Mouse (Mus musculus) E14TG2a.4 (cell line): ENCODE results near the gene Bfsp2.
"Not testable (repeated sequence)": the region's sequence is repeated elsewhere in the genome, so short reads cannot be mapped to it uniquely, and the experiment has no call there.

Source experiments
- H3K27me3 ChIP-seq: 2 replicates; pipeline ENCODE4 v1.6.1; 2014; ENCODE audit warnings: low read length, control low read depth; ENCODE audit not compliant: insufficient read depth
- H3K36me3 ChIP-seq: 2 replicates; pipeline ENCODE4 v1.6.1; 2014; ENCODE audit warnings: low read length, control low read depth; ENCODE audit not compliant: insufficient read depth
- H3K4me1 ChIP-seq: replicated peaks from 2 replicates; pipeline ENCODE4 v1.6.1; 2014; ENCODE audit warnings: low read depth, low read length, control low read depth
- H3K4me3 ChIP-seq: replicated peaks from 2 replicates; pipeline ENCODE4 v1.5.1; 2014; ENCODE audit warnings: mild to moderate bottlenecking, low read length
- H3K9me3 ChIP-seq: 2 replicates; pipeline ENCODE4 v1.6.1; 2014; ENCODE audit warnings: low read length, control low read depth
- CTCF ChIP-seq: conservative IDR thresholded peaks from 2 replicates; pipeline ENCODE4 v1.5.1; 2014; ENCODE audit warnings: low read length
- NANOG ChIP-seq: IDR thresholded peaks from 2 replicates; pipeline ENCODE4 v1.6.1; 2014; ENCODE audit warnings: borderline replicate concordance, low read length, mixed read lengths
- POU5F1 ChIP-seq: IDR thresholded peaks from 2 replicates; pipeline ENCODE4 v1.6.1; 2014; ENCODE audit warnings: low read length, borderline replicate concordance

The Bfsp2 gene

DNA sequence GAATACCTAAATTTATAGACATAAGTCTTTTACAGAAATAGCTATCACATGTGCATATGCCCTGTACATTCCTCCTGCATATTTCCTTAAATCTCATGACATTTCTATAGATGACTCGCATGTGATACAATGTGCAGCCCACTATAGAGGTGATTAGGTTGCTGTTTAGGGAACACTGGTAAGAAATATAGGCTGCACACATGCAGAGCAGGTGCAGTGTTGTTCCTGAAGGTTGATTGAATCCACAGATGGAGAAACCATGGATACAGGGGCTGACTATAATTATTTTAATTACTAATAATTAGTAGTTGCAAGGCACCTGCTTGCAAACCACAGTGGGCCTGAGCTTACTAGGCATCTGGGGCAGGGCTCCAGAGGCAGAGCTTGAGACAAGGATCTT lies 48.5 kb downstream of the Bfsp2 start:
- Histone ChIP-seq H3K4me3 (no peak overlapping the region), H3K27me3 (0 out of 2 replicates have a peak, but pooled peaks cover 6% of the 10 kb centered on the region), H3K4me1 (peaks cover 6% of the 10 kb centered on the region), H3K36me3 (no peaks in the 10 kb centered on the region), H3K9me3 (no peaks in the 10 kb centered on the region)
- TF ChIP-seq CTCF, result no peak
- TF ChIP-seq POU5F1, result no peak
- no peak for TF ChIP-seq NANOG

DNA sequence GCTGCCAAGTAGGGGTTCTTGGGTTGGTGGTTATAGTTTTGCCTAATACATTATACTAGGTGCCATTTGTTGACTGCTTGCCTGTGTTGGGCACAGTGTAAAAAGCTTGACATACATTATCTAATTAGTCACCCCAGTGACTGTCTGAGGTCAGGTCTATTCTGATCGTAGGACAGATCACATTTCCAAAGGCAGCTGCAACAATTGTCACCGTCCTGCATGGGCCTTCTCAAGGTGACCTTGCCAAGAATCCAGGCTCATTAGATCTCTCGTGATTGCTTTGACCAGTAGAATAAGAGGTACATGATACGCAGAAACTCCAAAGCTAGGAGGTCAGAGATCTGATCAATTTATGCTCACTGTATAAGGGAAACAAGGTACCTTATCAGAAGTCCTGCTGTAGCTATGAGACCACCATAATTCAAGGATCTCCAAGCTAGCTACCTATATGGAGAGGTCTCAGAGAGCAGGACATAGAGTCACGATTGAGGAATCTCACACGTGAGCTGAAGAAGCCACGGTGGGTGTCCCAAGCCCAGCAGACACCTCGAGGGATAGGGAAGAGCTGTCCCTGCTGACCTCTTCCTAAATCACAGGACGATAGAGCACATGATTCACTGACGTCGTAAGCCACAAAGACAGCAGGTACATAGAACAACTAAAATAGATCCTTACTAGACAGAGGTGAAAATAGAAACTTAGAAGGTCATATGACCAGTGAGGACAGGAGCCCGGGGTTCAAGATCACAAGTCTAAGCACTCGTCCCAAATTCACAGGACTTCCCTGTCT lies 49.6 kb downstream of the Bfsp2 start:
- no peak overlapping the region for H3K4me3 ChIP-seq
- H3K36me3 ChIP-seq, result no peaks in the 10 kb centered on the region
- H3K4me1 ChIP-seq, result peaks cover 16% of the 10 kb centered on the region
- H3K27me3 ChIP-seq, result 0 out of 2 replicates have a peak, but pooled peaks cover 9% of the 10 kb centered on the region
- no peaks in the 10 kb centered on the region for H3K9me3 ChIP-seq
- TF ChIP-seq NANOG (no peak), CTCF (no peak), POU5F1 (no peak)

DNA sequence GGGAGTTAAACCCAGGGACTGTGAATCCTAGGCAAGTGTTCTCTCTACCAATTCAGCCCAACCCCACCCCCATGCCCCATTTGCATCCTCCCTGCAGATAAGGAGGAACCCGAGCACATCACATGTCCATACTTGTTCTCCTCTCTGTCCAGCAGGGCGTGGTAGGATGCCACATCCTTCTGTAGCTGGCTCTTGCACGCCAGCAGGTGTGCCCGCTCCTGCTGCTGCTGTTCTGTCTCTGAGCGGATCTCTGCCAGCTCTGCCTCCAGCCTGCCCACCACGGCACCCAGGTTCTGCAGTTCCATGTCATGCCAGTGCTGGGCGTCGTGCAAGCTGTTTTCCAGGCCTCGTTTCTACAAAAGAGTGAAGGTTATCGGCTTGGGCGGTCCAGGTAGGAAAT lies 53.8 kb downstream of the Bfsp2 start:
- H3K4me3 ChIP-seq, result peak overlapping the region; percentile 56
- TF ChIP-seq POU5F1 (no peak), NANOG (no peak), CTCF (no peak)

DNA sequence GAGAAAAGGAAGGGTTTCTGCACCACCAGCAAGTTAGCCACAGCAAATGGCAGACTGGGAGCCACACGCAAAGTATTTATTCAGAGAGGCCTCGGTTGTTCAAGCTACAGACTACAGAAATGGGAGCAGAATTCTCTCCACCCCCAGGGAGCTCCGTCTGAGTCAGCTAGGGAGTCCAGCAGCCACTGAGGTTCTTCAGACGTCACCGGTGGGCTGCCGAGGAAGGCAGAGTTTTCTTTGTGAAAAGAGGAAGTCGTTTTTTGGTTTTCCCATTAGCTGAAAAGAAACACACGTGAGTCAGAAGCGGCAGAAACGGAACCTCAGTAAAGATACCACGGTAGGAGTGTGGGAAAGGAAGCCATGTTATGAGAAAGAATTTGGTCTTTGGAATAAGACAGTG lies 55.4 kb downstream of the Bfsp2 start:
- peaks cover 19% of the 10 kb centered on the region for H3K4me1 ChIP-seq
- H3K36me3 ChIP-seq, result no peaks in the 10 kb centered on the region
- peaks cover 9% of the 10 kb centered on the region; the same call in 1 of the 2 replicates for H3K27me3 ChIP-seq
- no peaks in the 10 kb centered on the region for H3K9me3 ChIP-seq
- no peak overlapping the region for H3K4me3 ChIP-seq
- TF ChIP-seq NANOG, result no peak
- no peak for TF ChIP-seq POU5F1
- no peak for TF ChIP-seq CTCF

More for the DNA sequence above, 53.8 kb downstream of the Bfsp2 start:
- H3K4me1 ChIP-seq, result peaks cover 19% of the 10 kb centered on the region
- H3K36me3 ChIP-seq, result no peaks in the 10 kb centered on the region
- H3K27me3 ChIP-seq, result peaks cover 9% of the 10 kb centered on the region; the same call in 1 of the 2 replicates
- H3K9me3 ChIP-seq, result no peaks in the 10 kb centered on the region

DNA sequence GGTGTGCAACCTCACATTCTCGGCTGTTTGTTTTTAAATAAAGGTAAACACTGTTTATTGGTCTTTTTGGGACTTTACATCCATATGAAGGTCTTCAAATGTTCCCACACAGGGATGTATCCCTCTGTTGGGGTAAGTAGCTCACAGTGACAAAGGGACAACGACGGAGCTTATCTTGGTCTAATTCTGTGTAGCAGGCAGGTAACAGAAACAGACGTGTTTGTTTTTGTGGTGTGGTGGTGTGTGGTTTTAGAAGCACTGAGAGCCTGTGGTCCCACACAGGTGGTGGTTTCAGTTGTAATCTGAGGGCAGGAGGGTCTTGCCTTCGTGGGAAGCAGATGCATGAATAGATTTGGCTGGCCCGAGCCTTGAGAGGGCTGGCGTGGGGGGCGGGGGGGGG lies 56.3 kb downstream of the Bfsp2 start:
- Histone ChIP-seq H3K27me3 (peaks cover 9% of the 10 kb centered on the region; the same call in 1 of the 2 replicates), H3K4me1 (peaks cover 19% of the 10 kb centered on the region), H3K9me3 (no peaks in the 10 kb centered on the region), H3K36me3 (no peaks in the 10 kb centered on the region), H3K4me3 (no peak overlapping the region)
- TF ChIP-seq CTCF, result no peak
- no peak for TF ChIP-seq POU5F1
- TF ChIP-seq NANOG, result no peak

DNA sequence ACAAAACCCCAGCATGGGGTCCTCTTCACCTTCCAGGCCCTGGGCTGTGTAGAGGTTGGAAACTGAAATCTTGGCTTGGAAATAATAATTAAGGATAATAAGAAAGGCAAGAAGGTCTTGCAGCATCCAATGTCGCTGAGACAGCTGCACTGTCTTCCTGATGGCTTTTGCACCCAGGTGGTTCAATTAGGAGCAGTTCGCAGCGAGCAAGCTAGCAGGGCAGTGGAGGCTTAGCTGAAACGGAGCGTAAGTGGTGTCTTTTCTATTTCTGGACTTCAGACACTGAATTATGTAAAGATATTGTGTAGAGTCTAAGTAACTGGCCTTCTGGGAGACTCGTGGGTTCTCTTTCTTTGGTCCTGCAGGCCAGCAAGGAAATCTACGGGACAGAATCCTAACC lies 56.8 kb downstream of the Bfsp2 start:
- H3K9me3 ChIP-seq, result no peaks in the 10 kb centered on the region
- TF ChIP-seq CTCF (no peak), NANOG (no peak), POU5F1 (no peak)
- H3K36me3 ChIP-seq, result no peaks in the 10 kb centered on the region
- peaks cover 9% of the 10 kb centered on the region; the same call in 1 of the 2 replicates for H3K27me3 ChIP-seq
- peaks cover 19% of the 10 kb centered on the region for H3K4me1 ChIP-seq
- no peak overlapping the region for H3K4me3 ChIP-seq

DNA sequence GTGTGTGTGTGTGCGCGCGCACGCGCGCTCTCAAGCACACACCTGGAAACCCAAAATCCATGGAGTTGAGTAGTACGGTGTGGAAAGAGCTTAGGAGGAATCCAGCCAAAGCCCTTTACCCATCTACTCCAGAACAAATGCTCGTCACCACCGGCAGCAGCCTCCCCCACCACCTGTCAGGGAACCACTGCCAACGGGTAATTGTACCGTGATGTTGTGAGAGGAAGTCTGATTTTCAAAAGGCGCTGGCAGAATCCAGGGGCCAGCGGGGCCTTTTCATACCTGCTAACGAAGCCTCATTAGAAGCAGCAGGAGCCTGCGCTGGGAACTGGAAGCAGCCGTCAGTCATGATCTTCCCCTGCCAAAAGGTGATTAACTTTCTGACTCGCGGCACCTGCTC lies 57.4 kb downstream of the Bfsp2 start:
- TF ChIP-seq POU5F1, result no peak
- TF ChIP-seq CTCF, result no peak
- TF ChIP-seq NANOG, result no peak
- Histone ChIP-seq H3K36me3 (no peaks in the 10 kb centered on the region), H3K4me1 (peaks cover 19% of the 10 kb centered on the region), H3K9me3 (no peaks in the 10 kb centered on the region), H3K27me3 (peaks cover 9% of the 10 kb centered on the region; the same call in 1 of the 2 replicates), H3K4me3 (no peak overlapping the region)

DNA sequence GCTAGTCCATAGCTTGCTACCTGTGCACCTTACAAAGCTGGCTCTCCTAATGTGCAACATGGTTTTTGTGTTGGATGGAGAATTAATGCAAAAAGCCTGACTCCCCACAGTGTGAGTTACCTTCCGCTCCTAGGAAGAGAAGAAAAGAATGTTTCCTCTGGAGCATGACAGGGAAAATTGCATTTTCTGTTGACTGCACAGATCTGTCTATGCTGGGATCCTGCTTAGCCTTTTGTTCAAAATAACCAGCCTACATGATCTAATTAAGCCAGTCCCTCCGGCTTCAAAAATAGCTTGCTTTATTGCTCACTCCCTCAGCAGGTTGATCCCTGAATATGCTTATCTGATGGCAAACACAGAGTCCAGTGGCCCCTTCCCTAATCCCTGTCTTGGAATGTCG lies 59.4 kb downstream of the Bfsp2 start:
- Histone ChIP-seq H3K36me3 (no peaks in the 10 kb centered on the region), H3K4me1 (peaks cover 4% of the 10 kb centered on the region), H3K27me3 (no peaks in the 10 kb centered on the region; the same call in 1 of the 2 replicates), H3K9me3 (no peaks in the 10 kb centered on the region), H3K4me3 (no peak overlapping the region)
- TF ChIP-seq POU5F1, result no peak
- TF ChIP-seq NANOG, result no peak
- no peak for TF ChIP-seq CTCF

DNA sequence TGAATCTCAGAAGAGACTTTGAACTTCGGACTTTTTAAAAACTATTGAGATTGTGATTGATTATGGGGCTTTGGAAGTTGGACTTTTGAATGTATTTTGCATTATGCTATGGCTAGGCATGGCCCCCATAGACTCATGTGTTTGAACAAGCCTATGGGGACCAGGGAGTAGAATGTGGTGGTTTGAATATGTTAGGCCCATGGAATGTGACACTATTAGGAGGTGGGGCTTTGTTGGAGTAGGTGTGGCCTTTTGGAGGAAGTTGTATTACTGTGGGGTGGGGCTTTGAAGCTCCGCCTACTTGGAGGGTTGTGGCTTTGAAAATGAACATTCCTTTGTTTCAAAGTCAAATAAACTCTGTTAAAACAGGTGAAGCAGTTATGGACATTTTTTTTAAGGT lies 61.4 kb downstream of the Bfsp2 start:
- Histone ChIP-seq H3K9me3 (no peaks in the 10 kb centered on the region), H3K4me3 (no peak overlapping the region), H3K36me3 (no peaks in the 10 kb centered on the region), H3K4me1 (peaks cover 2% of the 10 kb centered on the region), H3K27me3 (no peaks in the 10 kb centered on the region; the same call in 1 of the 2 replicates)
- TF ChIP-seq CTCF, result no peak
- no peak for TF ChIP-seq POU5F1
- TF ChIP-seq NANOG, result no peak

DNA sequence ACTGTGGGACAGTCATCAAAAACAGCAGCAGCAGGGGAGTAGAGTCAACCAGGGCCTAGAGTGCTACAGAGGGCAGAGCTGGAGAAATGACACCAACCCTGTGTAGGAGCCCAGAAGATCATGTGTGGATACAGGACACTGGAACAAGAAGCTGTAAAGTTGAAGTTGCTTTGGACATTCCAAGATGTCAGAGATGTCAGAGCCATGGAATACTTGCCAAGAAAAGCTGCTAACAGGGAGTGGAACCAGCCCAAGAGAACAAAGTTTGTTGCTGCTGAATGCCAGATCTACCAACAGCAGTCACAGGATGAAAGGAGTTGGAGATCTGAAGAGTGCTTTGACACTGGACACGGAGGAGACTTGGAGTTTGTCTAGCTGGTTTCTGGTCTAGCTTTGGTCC lies 62.0 kb downstream of the Bfsp2 start:
- H3K4me3 ChIP-seq, H3K9me3 ChIP-seq, H3K4me1 ChIP-seq, H3K36me3 ChIP-seq, H3K27me3 ChIP-seq: not testable (repeated sequence)
